Mouse (Mus musculus): ENCODE data around the gene Edc4.

GRCm38 (mm10) chr8:105932525-105932924 lies 51.8 kb downstream of the Edc4 start:
- TF ChIP-seq CTCF (IDR thresholded peaks at IDR 0.05; ENCODE audit: control insufficient read depth, insufficient read depth, insufficient replicate concordance, low read depth, low read length) = no peak
- no peak for TF ChIP-seq POLR2A (IDR thresholded peaks at IDR 0.05; ENCODE audit: control insufficient read depth, low read depth, low read length)

All from testis, adult 2 months (tissue).